Mouse (Mus musculus): ENCODE measurements at regions not wholly inside any gene's neighbourhood (a gene's known extent, or its start where the extent isn't known, plus 50 kb on each side); places are given as distances from the start of the nearest gene placed in this dataset.

DNA sequence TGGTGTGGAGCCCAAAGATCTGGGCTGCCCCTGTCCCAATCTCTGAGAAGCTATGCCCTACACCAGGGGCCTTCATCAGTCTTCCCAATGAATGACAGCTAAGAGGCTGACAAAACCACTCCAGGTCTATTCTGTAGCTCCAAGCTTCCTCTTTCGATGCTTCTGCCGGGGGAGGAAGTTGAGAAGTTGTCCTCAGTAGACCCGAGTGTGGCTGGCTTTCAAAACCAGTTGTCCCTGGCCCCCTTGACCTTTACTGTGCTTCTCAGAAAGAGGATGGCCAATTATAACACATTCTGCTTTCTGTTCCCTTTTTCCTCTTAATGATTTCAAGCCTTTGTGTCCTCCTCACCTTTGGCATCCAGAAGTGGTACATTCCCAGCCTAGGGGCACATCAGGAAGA, 101.9 kb upstream of the Ccnd2 start:
- no peak for DNase-seq

DNA sequence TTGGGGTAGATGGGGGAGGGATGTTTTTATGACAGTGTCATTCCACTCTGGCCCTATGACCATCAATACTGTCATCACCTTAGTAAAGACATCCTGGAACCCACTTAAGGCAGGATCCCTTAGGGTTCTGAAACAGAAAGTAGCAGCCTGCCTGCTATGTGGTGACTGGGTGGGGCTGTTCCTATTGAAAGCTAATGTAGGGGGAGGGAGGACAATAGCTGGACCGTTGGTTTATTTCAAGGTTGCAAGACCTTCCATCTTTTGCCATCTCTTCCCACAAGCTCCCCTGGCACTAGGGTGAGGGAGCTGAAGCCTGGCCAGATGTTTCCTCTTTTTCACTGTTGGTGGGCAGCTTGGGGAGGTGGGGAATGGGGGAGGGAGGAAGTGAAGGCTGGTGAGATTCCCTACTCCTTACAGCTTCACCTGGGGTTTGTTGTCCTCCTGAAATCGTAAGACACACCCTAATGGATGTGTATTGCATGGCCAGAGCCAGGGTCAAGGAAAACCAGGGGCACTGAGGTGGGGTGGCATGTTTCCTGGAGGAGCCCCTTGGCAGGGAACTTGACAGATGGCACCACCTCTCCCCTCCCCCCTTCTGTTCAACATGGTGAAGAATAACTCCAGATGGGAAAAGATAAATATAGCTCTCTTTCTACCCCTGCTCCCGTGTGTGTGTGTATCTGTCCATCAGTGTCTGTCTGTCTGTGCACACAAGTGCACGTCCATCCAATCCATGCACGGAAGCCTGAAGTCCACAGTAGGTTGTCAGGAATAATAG, 112.1 kb upstream of the Ccnd2 start:
- DNase-seq, result no peak

DNA sequence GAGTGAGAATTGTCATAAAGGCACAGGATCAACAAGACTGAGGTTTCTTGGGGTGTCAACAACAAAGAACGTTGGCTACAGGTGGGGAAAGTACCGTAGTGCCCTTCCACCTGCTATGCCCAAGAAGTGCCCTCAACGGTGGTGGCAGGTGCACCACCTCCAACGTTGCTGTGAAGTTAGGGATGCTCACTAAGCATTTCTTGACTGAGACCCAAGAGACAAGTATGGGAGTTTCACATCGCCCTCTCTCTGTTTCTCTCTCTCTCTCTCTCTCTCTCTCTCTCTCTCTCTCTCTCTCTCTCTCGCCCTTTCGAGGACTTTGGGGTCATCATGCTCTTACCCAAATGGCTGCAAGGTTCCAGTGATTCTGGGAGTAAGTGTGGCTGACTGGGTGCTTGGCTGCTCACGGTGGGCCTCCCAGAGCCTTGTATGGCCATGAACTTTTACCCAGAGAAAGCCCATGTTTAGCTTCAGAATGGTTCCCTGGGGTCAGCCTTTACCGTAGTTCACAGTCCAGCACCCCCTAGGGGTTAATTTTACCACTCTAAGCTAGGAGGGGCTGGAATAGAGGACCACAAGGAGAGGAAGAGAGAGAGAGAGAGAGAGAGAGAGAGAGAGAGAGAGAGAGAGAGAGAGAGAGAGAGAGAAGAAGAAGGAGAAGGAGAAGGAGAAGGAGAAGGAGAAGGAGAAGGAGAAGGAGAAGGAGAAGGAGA, 113.2 kb upstream of the Ccnd2 start:
- DNase-seq, result no peak

DNA sequence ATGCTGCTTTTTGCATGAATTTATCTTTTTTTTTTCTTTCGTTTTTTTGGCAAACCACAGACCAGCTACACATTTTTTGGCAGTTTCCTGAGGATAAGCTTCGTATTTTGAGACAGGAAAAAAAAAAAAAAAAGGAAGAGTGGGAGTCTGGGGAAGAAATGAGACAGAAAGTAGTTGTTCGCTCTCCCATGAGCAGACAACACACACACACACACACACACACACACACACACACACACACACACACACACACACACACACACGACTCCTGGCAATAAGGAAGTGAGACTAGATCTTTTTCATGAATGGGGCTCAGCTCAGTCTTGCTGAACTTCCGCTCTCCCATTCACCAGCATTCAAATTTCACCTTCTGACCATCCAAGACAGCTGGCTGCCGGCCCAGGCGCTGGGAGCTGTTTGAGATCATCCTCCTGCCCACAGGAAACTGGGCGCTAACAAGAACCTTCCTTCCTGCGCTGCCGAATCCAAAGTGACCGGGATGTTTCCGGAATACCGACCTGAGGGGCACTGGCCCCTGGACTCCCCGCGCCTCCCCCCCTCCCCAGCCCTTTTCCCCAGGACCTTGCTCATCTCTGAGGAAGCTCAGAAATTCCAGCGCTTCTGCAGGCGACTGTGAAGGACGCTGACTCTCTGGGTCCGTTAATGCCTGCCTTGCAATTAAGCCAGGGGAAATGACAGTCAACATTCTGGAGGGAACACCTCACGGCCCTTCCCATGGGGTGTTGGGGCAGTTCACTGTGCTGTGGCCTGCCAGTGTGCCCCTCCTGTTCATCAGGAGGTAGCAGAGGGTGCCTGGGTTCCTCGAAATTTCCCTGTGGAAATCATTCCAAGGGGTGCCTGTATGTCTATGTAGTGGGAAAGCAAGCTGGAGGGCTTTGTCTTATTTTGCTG, 114.2 kb upstream of the Ccnd2 start:
- peak; percentile 68 for DNase-seq

DNA sequence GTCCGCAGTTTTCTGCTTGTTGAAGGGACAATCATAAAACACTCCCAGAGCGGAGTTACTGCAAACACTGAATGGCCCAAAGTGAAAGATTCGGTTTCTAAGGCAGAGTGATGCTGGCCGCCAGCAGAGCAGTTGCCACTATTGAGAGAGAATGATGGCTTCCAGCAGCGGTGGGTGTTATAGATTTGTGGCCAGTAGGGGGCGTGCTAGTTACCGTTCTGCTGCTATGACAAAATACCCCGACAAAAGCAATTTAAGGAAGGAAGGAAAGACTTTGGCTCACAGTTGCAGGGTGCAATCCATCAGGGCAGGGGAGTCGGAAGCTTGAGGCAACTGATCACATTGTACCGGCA, 114.8 kb upstream of the Ccnd2 start:
- DNase-seq, result no peak

DNA sequence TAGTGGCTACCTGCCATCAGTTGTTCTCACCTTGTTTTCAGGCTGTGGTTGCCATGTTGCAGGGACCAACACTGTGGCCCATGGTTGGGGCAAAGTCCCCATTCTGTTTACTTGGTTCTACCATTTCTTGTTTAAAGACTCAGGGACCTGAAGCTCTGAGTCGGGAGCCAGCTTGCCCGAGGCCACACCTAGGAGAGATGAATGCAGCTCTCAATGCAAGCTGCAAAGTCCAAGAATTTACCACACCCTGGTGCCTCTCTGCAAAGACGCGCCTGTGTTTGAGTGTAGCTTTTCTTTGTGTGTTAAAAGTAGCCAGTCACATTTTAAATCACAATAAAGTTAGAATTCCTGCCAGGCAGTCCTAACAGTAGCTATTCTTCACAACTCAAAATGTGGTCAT, 117.0 kb upstream of the Ccnd2 start:
- no peak for DNase-seq

DNA sequence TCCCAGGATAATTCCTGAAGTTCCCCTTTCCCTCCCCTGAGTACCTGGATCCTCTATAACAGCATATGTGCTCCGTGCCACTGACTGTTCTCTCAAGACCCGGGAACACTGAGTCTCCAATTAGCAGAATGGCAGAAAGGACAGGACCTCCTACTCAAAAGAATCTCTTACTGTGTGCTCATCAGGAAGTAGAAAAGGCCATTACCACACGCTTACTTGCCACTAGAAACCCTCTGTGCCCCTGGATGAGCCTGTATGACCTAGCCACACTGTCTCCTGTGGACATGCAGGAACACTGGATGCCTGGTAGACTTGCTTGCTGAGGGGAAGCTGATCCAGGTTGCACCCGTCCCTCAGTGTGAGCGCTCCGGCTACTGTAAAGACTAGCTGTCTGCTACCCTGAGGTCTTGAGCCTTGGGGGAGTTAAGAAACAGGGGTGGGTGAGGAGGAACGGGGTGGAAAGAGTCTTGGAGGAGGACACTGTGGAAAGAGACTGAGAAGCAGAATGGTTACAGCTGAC, 117.6 kb upstream of the Ccnd2 start:
- DNase-seq, result no peak

DNA sequence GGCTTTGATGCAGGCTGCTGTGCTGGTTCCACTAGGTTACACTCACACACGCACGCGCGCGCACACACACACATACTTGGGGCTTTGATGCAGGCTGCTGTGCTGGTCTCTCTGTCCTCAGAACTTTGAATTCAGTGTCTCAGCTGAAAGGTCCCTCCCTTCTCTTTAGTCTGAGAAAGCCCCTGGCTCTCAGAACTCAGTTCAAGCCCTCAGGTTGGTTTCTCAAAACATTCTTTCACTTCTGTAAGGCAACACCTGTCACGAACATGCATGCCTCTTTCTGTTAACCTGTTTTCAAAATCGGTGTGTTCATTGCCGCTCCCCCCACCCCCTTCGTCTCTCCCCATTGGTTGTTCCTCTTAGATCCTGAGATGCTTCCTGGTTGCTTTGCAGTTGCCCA, 118.8 kb upstream of the Ccnd2 start:
- DNase-seq, result no peak

DNA sequence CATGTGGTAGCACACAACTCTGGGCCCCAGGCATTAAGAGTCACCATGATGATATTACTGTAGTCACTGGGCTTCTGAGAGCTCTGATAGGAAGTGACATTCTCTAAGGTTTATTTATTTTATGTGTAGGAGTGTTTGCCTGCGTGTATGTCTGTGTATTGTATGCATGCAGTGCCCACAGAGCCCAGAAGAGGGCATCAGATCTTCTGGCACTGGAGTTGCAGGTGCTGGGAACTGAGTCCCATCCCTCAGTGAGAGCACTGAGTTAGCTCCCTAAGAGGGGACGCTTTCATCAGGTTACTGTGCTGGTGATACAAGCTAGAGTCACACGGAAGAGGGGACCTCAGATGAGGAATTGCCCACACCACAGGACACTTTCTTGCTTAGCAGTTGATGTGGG, 119.4 kb upstream of the Ccnd2 start:
- DNase-seq, result no peak

DNA sequence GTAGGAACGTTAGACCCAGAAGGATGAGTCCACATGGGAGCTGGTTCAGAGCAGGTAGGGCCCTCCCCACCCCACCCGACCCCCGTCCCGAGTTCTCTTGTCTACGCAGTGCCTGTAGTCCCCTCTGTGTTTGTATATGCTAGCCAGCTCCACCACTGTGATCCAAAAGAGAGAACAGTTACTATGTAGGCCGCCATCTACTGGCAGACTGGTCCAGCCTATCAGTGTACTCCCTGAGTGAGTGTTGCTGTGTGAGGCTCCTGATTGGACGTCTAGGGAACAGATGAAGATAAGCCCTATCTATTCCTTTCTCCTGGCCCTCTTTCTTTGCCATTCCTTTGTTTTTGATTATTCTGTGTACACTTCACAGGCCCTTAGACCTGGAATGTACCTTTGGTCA, 120.6 kb upstream of the Ccnd2 start:
- no peak for DNase-seq

DNA sequence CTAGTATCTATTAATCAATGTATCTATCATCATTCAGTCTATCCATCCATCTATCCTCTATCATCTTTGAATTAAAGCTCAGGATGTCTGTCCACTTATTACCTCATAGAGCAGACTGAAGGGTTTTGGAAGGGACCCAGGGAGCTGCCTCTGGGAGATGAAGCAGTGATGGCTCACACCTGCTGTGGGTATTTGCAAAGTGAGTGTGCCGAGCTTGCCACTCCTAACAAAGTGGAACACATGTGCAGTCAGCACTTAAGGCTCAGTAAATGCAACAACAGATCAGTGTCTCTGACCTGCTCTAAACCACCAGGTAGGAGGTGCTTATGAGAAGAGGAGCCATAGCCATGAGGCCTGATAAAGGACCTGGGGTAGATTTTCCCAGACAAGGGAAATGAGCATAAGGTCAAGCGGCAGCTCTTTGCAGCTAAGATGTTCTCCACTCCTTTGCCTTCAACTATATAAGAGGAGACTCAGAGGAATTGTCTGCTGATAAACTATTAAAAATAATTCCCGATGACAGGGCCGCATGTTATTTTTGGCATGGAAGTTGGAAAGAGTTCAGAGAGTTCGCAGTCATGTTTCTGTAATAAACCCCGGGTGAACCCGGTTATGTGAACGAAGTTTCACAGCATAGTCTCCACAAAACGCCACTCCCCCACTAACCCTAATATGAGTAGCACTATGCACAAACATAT, 122.9 kb upstream of the Ccnd2 start:
- no peak for DNase-seq

DNA sequence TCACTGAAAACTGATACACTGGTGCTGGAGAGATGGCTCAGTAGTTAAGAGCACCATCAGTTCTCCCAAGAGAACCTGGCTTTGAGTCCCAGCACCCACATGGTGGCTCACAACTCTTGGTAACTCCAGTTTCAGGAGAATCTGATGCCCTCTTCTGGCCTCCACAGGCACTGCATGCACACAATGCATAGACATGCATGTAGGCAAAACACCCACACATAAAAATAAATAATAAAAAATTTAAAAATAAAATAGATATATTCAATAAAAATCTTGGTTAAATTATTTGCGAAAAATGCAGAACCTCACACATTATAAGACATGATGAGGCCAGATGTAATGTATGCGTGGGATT, 123.4 kb upstream of the Ccnd2 start:
- no peak for DNase-seq

DNA sequence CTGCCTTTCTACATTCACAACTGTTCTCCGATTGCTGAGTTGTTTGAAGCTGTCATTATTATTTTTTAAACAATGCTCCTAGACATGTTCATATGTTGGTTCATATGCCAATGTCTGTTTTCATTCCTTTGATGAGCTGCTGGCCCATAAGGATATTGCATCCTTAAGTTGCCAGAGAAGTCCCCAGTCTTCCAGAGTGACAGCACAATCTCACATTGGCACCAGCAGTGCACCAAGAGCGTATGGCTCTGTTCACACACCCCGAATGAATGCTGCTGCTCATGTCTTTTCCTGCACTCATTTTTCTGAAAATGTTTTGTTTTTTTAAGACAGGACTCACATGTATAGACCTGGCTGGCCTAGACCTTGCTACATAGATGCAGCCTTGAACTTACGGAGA, 124.4 kb upstream of the Ccnd2 start:
- DNase-seq, result no peak

DNA sequence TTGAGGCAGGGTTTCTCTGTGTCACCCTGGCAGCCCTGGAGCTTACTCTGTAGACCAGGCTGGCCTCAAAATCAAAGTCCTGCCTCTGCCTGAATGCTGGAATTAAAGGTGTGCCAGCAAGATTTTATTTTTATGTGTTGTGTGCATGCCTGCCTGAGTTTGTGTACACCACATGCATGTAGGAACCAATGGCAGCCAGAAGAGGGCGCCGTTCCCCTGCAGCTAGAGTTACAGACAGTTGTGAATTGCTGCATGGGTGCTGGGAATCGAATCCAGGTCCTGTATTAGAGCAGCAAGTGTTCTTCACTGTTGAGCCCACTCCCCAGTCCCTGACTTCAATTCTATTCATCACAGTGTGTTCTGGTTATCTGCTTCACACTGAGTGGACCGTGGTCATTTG, 126.4 kb upstream of the Ccnd2 start:
- DNase-seq, result no peak

DNA sequence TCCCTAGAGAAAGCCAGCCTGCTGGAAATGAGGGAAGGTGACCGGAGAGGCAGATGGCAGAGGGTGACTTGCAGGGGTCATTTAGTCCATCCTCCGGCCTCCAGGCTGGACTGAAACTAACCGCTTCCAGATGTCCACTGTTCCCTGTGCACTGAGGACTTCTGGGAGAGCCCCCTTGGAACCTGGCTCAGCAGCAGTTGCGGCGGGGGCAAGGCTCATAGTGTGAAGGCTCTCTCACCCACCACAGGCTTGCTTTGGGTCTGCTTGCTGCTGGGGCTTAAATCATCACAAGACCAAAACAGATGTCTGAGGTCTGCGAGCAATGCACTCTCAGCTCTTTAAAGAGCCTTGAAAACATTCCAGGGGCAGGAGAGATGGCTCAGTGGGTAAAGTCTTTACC, 132.2 kb upstream of the Ccnd2 start:
- DNase-seq, result no peak

DNA sequence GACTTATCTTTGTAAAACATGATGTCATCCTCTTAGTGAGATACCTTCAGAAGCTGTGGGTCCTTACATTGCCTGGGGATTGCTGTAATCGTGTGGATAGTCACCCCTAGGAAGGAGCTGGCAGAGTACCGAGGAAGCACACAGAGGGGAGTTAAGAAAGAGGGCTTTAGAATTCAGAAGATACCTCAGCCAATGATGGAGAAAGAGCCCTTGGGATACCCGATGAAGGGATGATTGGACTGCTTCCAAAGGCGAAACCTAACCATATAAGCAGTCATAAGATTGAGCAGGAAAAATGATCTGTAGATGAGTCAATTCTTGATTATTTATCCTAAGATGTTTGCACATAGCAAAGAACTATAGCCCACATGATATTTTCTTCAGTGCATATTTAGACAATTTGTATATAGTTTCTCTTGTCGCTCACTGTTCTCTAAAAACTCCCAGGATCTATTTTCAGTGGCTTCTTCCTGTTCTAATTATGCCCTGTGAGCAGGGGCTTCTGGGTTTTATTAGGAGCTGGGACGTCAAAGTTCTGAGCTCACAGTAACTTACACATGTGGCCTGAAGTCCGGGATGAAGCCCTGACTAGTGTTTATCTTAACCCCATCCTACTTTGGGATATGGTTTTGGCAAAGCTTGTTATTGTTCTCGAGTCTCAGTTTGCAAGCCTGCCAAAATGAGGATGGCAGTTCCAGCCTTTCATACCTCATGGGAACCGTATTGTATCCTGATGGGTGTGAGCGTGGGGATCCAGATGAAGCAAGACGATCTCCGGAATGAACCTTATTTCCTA, 134.9 kb upstream of the Ccnd2 start:
- no peak for DNase-seq

DNA sequence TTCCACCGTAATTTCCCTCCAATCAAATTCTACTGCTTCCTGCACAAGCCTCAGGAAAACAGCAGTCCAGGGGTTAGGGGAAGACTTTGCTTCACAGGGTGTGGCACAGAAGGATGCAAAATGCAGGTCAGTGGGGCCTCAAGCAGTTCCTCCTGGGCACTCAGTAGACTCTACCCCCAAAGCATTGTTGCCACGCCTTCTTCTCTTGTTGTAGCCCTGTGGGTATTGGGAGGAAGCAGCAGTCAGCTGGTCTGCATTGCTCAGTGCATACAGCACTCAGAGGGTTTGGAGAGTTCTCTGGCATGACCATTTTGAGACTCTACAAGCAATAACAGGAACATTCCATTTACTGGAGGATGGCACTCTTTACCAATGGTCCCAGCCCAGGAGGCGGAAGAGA, 137.0 kb upstream of the Ccnd2 start:
- no peak for DNase-seq

DNA sequence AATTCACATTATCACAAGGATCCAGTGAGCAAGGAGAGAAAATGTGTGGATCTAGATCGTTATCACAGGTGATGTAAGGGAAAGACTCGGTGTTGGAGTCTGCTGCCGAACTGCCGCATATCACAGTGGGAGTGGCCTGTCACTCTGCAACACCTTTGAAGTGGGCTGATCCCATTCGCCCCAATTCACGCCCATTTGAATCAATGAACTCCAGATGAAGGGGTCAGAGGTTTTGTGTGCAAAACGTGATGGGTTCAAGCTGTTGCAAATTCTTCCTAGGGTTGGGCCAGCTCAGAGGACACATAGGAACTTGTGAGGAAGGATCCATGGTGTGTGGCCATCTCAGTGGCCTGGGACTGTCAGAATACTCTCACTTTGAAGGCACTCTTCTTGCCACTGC, 139.9 kb upstream of the Ccnd2 start:
- no peak for DNase-seq

DNA sequence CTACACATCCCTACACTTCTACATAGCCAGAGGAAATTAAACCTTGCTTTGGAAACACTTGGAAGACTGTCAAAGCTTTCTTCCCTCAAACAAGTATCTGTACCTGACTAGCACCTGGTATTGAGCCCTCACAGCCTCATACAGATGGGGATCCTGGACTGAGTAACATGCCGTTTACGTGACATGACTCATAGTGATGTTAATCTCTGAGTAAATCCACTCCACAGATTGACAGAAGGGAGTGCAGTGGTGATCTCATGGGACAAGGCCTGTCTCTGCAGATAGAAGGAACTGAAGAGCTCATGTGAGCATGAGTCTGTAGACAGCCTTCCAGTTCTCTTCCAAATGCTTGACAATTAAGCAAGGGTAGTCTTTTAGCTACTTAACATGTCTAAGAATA, 141.8 kb upstream of the Ccnd2 start:
- no peak for DNase-seq

DNA sequence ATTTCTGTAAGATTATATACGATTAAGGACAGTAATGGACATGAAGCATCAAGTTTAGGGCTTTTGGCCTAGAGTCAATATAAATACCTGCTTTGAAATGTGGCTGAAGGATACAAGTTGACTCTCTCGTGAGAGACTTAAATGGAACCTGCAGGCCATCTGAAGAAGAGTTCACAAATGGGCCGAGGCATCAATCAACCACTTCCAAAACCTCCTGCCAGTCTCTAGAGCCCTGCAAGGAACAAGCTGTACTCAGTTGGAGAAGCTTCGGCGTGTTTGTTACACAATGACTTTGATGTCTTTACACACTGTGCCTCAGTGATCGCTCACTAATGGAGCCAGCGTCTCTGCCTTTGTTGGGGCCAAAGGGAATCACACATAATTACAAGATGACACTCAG, 146.1 kb upstream of the Ccnd2 start:
- no peak for DNase-seq

DNA sequence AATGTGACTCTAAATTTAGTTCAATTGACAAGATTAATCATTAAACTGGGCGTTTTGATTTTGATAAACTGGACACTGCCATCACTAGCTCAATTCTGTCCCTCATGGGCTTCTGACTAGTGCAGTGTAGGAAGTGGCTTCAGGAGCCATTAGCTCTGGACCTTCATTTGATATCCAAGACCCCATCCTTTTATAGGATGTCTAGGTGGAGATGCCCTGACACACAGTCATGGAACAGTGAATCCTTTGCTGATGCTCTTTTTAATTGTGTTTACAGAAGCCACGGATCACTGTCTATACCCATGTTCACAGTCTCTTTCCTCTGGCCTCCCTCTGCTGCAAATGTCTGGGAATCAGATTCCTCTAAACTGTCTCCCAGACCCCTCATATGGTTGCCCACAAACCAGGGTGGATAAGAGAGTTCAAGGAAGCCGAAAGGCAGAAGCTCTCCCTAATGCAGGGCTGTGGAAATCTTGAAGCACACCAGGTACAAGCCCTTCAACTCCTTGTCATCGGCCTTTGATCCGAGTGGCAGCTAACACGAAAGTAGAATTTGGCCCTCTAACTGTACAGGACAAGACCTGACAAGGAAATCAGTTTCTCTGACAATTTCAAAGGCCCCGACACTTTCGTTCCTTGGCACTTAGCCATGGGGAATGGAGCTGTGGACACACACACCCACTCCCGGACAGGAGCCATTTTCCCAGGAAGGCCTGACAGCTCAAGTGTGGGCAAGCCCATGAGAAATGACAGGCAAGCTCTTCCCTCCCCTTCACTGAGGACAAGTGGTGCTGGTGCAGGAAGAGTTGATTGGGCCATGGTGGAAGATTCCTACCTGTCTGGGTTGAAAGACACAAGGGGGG, 135.2 kb upstream of the Parp11 start:
- no peak for DNase-seq

Data from right cerebral cortex, adult 18-20 months (tissue).